Mouse (Mus musculus) kidney, embryonic 15.5 days (tissue): ENCODE measurements around the gene Unc13b. TPM values are rescaled to one million over a fixed set of nuclear protein-coding genes. Genes with fewer than 3 reads are reported as not detected.
A peak's percentile ranks its signal among the peaks of the same experiment; 100 is the strongest.

Experiments
- ATAC-seq: fragments of 200-750 bp; cut with Nextera tagmentation; replicated peaks from 2 replicates; pipeline ENCODE4 v1.8.0; 2017; ENCODE audit warnings: moderate TSS enrichment; ENCODE audit not compliant: low FRiP score
- H3K27ac ChIP-seq: fragments of 300-500 bp; sonication (generic); 2 replicates; pipeline ENCODE4 v1.5.1; 2015; ENCODE audit warnings: mild to moderate bottlenecking, inconsistent platforms
- H3K27me3 ChIP-seq: fragments of 300-500 bp; sonication (generic); 2 replicates; pipeline ENCODE4 v1.6.1; 2015; ENCODE audit warnings: inconsistent platforms
- H3K36me3 ChIP-seq: fragments of 300-500 bp; sonication (generic); 2 replicates; pipeline ENCODE4 v1.6.1; 2015; ENCODE audit warnings: inconsistent platforms
- H3K4me1 ChIP-seq: fragments of 300-500 bp; sonication (generic); 2 replicates; pipeline ENCODE4 v1.6.1; 2015; ENCODE audit warnings: inconsistent platforms
- H3K4me2 ChIP-seq: fragments of 300-500 bp; sonication (generic); 2 replicates; pipeline ENCODE4 v1.6.1; 2015; ENCODE audit warnings: moderate library complexity, mild to moderate bottlenecking, inconsistent platforms
- H3K4me3 ChIP-seq: fragments of 300-500 bp; sonication (generic); replicated peaks from 2 replicates; pipeline ENCODE4 v1.5.1; 2015; ENCODE audit warnings: mild to moderate bottlenecking, inconsistent platforms
- H3K9ac ChIP-seq: fragments of 300-500 bp; sonication (generic); 2 replicates; pipeline ENCODE4 v1.6.1; 2015; ENCODE audit warnings: mild to moderate bottlenecking, inconsistent platforms
- H3K9me3 ChIP-seq: fragments of 300-500 bp; sonication (generic); replicated peaks from 2 replicates; pipeline ENCODE4 v1.6.1; 2016; ENCODE audit warnings: inconsistent platforms
- WGBS: fragments of 180-500 bp; shearing (Covaris S2); methylation state at CpG from one replicate; pipeline ENCODE4 v1.1.7; 2015; ENCODE audit warnings: mixed read lengths; 5-methylcytosine and 5-hydroxymethylcytosine counted together
- polyA plus RNA-seq: library from polyadenylated mRNA; unstranded; fragments of >200 nt; fragmentation: Nextera tagmentation; extraction: Ambion mirVana; gene quantifications from 2 replicates; pipeline ENCODE4 v1.2.1, GENCODE M21; 2015

Unc13b gene
- polyA plus RNA-seq, 1 experiment from 2014 or later = 8.3 TPM

DNA sequence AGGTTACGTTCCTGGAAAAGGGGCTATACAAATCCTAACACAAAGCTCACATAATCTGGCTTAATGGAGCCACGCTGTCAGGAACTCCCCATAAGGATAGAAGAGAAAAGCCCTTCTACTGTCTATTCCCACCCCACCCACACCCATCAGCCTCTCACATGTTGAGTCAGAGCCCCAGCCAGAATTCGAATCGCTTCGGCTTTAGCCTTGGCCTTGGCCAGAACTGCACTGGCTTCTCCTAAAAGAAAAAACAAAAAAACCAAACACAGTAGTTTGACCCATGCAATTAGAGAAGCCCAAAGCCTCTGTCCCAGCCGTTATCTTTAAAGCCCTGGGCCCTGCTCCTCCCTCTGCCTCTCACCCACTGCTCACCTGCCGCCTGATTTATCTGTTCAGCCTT, 29.6 kb upstream of the Unc13b start:
- 93% methylated on average over 7 of the region's 7 CpGs for WGBS
- Histone ChIP-seq H3K27me3 (no peaks in the 10 kb centered on the region), H3K9ac (no peak overlapping the region), H3K27ac (no peak overlapping the region), H3K4me3 (no peak overlapping the region), H3K9me3 (no peaks in the 10 kb centered on the region), H3K4me1 (peaks cover 32% of the 10 kb centered on the region), H3K4me2 (no peak overlapping the region), H3K36me3 (peaks cover 46% of the 10 kb centered on the region)
- no peak for ATAC-seq

GRCm38 (mm10) chr4:43029749-43030148, 29.0 kb upstream of the Unc13b start:
- ATAC-seq = no peak
- H3K27me3 ChIP-seq = no peaks in the 10 kb centered on the region
- H3K4me1 ChIP-seq = peaks cover 26% of the 10 kb centered on the region
- H3K4me2 ChIP-seq = no peak overlapping the region; the same call in 1 of the 2 replicates
- peaks cover 52% of the 10 kb centered on the region for H3K36me3 ChIP-seq
- H3K27ac ChIP-seq = no peak overlapping the region
- 94% methylated on average over 9 of the region's 9 CpGs for WGBS
- H3K9me3 ChIP-seq = no peaks in the 10 kb centered on the region
- H3K4me3 ChIP-seq = 0 out of 2 replicates have a peak overlapping the region, but pooled peaks have one; percentile 73
- H3K9ac ChIP-seq = no peak overlapping the region

- H3K27ac ChIP-seq = peak overlapping the region; percentile 93
- peaks cover 56% of the 10 kb centered on the region for H3K36me3 ChIP-seq
- H3K9ac ChIP-seq = peak overlapping the region; percentile 78
- peak overlapping the region; percentile 73 for H3K4me3 ChIP-seq
- 57% methylated on average over 9 of the region's 9 CpGs for WGBS
- peak overlapping the region; percentile 87 for H3K4me2 ChIP-seq
- peaks cover 21% of the 10 kb centered on the region for H3K4me1 ChIP-seq
- no peak for ATAC-seq
- no peaks in the 10 kb centered on the region for H3K9me3 ChIP-seq
- H3K27me3 ChIP-seq = no peaks in the 10 kb centered on the region
These were observed 28.4 kb upstream of the Unc13b start for GRCm38 (mm10) chr4:43030352-43030751.

DNA sequence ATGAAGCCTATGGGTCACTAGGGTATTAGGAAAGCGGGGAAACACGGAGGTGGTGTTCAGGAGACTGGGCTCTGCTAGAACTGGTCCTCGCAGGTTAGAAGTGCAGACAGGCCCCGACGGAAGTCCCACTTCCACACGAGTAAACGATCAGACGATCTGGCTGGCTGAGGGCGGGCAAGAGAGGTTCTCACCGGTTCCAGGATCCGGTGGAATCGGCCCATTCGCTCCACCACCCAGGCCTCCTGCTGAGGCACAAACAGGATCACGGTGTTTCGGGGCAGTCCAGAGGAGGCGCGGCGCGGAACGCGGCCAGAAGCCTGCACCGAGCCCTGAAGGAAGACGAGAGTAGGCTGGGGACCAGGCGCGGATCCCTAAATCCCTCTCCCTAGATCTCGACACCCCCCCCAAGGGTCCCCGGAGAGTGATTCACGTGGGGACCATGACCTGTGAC, 27.9 kb upstream of the Unc13b start:
- peak; percentile 68 for ATAC-seq
- peaks cover 21% of the 10 kb centered on the region for H3K4me1 ChIP-seq
- H3K4me2 ChIP-seq = peak overlapping the region; percentile 87
- no peaks in the 10 kb centered on the region for H3K9me3 ChIP-seq
- H3K9ac ChIP-seq = peak overlapping the region; percentile 78
- peak overlapping the region; percentile 93 for H3K27ac ChIP-seq
- H3K4me3 ChIP-seq = peak overlapping the region; percentile 73
- WGBS = 2% methylated on average over 28 of the region's 28 CpGs
- H3K36me3 ChIP-seq = peaks cover 60% of the 10 kb centered on the region
- H3K27me3 ChIP-seq = no peaks in the 10 kb centered on the region

GRCm38 (mm10) chr4:43031237-43031995, 27.3 kb upstream of the Unc13b start, which contains the start of gene Stoml2:
TSS of gene Stoml2 (minus strand) at chr4:43031710.
- H3K4me3 ChIP-seq = peak within 1 kb of the TSS; percentile 73
- WGBS = under 1% methylated on average over 38 of the region's 38 CpGs
- H3K9me3 ChIP-seq = no peaks in the 10 kb centered on the region
- H3K36me3 ChIP-seq = peaks cover 65% of the 10 kb centered on the region
- ATAC-seq = peak; percentile 97
- H3K27me3 ChIP-seq = no peaks in the 10 kb centered on the region
- H3K4me2 ChIP-seq = peak within 1 kb of the TSS; percentile 87
- peaks cover 21% of the 10 kb centered on the region for H3K4me1 ChIP-seq
- peak within 1 kb of the TSS; percentile 78 for H3K9ac ChIP-seq
- H3K27ac ChIP-seq = peak within 1 kb of the TSS; percentile 93

DNA sequence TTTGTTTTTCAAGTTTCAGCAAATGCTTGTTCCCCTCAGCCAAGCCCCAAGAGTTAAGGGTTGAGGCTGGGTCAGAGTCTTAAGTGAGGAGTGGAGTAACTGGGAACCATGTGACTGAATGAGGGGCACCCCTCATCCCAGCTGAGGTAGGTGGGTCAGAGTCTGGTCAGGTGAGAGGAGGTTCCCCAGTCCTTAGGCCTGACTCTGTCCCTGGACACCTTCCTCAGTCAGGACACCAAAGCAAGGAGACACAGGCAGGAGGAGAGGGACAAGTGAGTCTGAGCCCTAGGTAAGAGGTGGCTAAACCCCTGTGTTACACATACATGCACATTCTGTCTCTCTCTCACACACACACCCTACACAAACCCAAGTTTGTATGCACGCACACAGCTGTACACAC, 26.3 kb upstream of the Unc13b start:
- Histone ChIP-seq H3K4me2 (no peak overlapping the region), H3K9me3 (no peaks in the 10 kb centered on the region), H3K36me3 (peaks cover 59% of the 10 kb centered on the region), H3K27me3 (no peaks in the 10 kb centered on the region), H3K9ac (no peak overlapping the region), H3K4me3 (no peak overlapping the region), H3K4me1 (peaks cover 21% of the 10 kb centered on the region), H3K27ac (no peak overlapping the region)
- ATAC-seq = no peak
- 90% methylated on average over 1 of the region's 1 CpGs for WGBS

- peaks cover 25% of the 10 kb centered on the region for H3K4me1 ChIP-seq
- H3K4me2 ChIP-seq = no peak overlapping the region
- no peaks in the 10 kb centered on the region for H3K9me3 ChIP-seq
- no peak overlapping the region for H3K27ac ChIP-seq
- ATAC-seq = no peak
- H3K36me3 ChIP-seq = peaks cover 49% of the 10 kb centered on the region
- WGBS = 89% methylated on average over 14 of the region's 14 CpGs
- no peaks in the 10 kb centered on the region for H3K27me3 ChIP-seq
- no peak overlapping the region for H3K9ac ChIP-seq
- no peak overlapping the region for H3K4me3 ChIP-seq
These were observed 25.3 kb upstream of the Unc13b start for GRCm38 (mm10) chr4:43033481-43033880.

DNA sequence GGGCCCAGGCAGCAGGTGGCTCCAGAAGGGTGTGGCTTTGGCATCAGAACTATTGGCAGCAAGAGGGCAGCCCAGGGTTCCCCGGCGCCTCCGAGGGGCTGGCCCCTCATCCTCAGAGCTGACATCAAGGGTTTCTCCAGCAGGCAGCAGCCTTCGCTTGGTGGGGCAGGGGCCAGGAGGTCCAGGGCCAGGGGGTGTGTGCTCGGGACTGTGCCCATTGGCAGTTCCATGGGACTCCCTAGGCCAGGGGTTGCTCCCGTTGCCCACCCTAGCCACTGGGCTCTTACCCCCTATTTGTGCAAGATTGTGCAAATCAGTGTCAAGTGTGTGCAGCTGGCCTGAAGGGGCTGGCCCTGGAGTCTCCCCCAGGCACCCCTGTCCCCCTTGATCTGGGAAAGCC, 22.9 kb upstream of the Unc13b start:
- Histone ChIP-seq H3K36me3 (peaks cover 35% of the 10 kb centered on the region), H3K4me1 (peaks cover 32% of the 10 kb centered on the region), H3K27me3 (no peaks in the 10 kb centered on the region), H3K9me3 (no peaks in the 10 kb centered on the region), H3K9ac (no peak overlapping the region), H3K4me2 (no peak overlapping the region), H3K27ac (no peak overlapping the region), H3K4me3 (no peak overlapping the region)
- no peak for ATAC-seq
- WGBS = 85% methylated on average over 6 of the region's 6 CpGs

DNA sequence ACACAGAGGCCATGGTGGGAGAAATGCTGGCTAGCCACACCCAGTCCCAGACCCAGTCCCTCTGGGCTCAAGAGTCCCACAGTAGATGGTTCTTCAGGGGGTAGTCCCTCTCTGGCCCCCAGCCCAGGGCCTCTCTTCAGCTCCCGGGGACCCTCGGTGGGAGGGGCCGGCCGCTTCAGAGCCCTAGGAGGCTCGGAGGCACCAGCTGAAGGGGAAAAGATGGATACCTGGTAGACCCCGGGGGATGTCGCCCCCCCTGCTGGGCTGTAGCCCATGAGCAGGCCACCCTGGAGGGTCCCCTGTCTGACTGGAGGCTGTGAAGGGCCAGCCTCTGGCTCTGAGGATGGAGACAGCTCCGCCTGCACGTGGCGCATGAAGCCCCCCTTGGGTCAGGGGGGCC, 22.4 kb upstream of the Unc13b start:
- peaks cover 35% of the 10 kb centered on the region for H3K36me3 ChIP-seq
- H3K4me1 ChIP-seq = peaks cover 33% of the 10 kb centered on the region
- WGBS = 81% methylated on average over 10 of the region's 10 CpGs
- no peak overlapping the region for H3K4me3 ChIP-seq
- H3K27me3 ChIP-seq = no peaks in the 10 kb centered on the region
- no peaks in the 10 kb centered on the region for H3K9me3 ChIP-seq
- H3K4me2 ChIP-seq = no peak overlapping the region
- ATAC-seq = no peak
- no peak overlapping the region for H3K27ac ChIP-seq
- H3K9ac ChIP-seq = no peak overlapping the region

DNA sequence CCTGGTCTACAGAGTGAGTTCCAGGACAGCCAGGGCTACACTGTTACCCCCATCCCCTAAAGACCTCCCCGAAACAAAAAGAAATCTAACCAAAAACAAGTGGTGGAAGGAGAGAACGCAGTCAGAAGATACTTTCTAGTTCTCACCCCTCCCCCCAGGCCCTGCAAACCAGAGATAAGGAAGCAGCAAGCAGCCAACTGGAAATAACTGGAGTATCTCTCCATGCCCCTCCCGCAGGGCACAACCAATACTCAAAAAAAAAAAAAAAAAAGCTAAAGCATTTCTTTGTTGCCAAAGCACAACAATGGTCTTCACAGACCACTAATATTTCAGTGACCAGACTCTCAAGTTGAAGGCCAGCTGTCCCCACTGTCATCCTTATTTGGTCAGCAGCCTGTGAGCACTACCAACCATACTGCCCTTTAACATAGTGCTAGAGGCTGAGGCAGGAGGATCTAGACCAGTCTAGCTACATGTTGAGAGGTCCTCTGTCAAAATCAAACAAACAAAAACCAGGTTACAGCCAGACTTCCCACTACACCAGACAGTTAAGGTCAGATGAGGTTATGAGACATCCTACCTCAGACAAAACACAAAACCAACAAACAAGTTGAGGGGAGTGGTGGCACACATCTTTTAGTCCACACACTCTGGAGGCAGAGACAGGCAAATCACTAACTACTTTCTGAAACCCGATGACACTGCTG, 20.7 kb upstream of the Unc13b start:
- 73% methylated on average over 4 of the region's 4 CpGs for WGBS

GRCm38 (mm10) chr4:43038567-43039495, 19.9 kb upstream of the Unc13b start:
- Histone ChIP-seq H3K9ac (peak overlapping the region; percentile 73), H3K4me2 (peak overlapping the region; percentile 86), H3K27ac (peak overlapping the region; percentile 79; the same call in 1 of the 2 replicates), H3K4me3 (peak overlapping the region; percentile 69), H3K9me3 (no peaks in the 10 kb centered on the region), H3K4me1 (peaks cover 32% of the 10 kb centered on the region), H3K27me3 (no peaks in the 10 kb centered on the region), H3K36me3 (peaks cover 27% of the 10 kb centered on the region)
- ATAC-seq = no peak
- 53% methylated on average over 15 of the region's 15 CpGs for WGBS

More for the DNA sequence above, 20.7 kb upstream of the Unc13b start:
- Histone ChIP-seq H3K9me3 (no peaks in the 10 kb centered on the region), H3K9ac (no peak overlapping the region), H3K4me1 (peaks cover 26% of the 10 kb centered on the region), H3K27me3 (no peaks in the 10 kb centered on the region), H3K36me3 (peaks cover 35% of the 10 kb centered on the region), H3K27ac (no peak overlapping the region), H3K4me3 (no peak overlapping the region), H3K4me2 (no peak overlapping the region)
- no peak for ATAC-seq
